Mouse (Mus musculus) B cell, adult 62 days (primary cell): Measurements from ENCODE around the gene Gfi1b. TPM values are rescaled to one million over a fixed set of nuclear protein-coding genes. Genes with fewer than 3 reads are reported as not detected.

Experiments used
- total RNA-seq: library from RNA; stranded (reverse); gene quantifications from 4 replicates; pipeline ENCODE4 v1.2.4, GENCODE M21; 2023

The Gfi1b gene
- not detected in 4 replicates for total RNA-seq

DNA sequence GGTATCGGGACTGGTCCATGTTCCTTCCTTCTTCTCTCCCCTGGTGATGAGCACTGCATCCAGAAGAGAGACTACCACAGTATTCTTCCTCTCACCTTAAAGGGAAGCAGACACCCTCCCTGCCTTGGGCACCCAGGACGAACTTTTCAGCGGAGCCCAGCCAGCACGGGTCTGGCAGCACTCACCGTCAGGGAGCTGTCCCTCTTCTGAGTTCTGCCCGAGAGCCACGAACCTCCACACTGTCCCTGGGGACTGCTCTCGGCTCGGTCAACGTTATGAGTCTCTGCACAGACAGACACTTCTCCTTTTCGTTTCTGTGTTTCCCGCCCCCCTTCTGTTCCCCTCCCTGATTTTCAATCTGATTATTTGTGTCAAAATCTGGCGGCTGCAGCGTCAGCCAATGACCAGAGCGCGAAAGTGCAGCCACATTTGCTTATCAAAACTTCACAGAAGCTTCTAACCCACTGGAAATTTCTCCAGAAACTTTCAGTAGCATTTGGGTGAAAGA is at the start of gene Gfi1b:
Gfi1b (minus strand) TSS at position 319 of the 508 bp plus-strand sequence.

DNA sequence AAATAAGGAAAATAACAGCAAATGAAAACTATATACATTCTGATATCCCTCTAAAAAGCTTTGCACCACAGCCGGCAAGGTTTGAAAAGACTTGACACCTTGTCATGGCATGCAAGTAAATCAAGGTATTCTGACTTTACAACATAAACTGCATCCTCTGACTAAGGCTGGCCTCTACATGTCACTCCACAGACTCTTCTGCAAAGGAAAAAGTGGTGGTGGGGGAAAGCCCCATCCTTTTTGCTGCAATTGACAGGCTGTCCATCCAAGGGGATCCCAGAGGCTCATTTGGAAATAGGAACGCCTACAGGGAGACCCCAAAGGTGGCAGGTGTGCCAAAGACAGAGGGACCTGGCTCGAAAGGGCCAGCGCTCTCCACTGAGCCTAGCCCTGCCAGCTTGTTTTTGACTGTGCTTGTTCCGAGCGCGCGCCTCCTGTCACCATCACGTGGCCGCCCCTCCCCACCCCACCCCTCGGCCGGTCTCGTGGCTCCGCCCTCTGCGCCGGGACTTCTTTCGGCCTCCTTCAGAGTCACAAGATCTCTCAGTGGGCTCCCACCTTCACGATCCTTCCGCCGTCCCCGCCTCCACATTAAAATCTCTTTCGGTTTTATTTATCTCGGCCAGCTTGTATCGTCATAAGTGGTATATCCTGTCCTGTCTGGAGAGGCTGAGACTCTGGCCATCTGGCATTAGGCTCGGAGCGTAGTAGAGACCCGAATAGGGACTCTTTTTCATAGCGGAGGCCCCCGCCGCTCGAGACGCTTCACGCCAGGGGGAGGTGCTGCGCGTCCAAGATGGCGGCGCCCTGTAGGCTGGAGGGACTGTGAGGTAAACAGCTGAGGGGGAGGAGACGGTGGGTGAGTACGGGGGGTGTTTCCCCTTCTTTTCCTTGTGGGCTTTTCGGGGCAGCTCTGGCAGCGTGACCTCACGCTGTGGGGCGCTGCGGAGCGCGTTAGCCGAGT is 19.0 kb upstream of the Gfi1b start, which contains the start of gene Tsc1:
Tsc1 (plus strand) TSS at position 768 of the 964 bp plus-strand sequence.

DNA sequence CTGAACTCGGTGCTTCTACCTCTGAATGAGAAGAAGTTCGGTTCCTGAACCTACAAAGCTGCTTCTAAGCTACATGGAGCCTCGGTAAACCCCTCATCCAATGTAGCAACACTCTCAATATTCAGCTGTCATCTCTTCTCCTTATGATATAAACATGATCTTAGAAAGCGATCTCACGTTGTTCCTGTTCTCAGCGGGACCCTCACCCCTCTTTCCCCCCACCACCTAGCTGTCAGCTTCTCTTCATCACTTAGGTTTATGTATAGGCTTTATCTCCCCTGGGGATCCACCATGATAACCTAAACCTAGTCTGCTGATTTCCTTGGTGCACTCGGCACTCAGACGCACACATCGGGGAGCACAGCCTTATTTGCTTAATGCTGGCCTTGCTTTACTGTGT is 38.1 kb downstream of the Gfi1b start, which contains the start of gene Gtf3c5:
Gtf3c5 (minus strand) TSS at position 101 of the 400 bp plus-strand sequence.

DNA sequence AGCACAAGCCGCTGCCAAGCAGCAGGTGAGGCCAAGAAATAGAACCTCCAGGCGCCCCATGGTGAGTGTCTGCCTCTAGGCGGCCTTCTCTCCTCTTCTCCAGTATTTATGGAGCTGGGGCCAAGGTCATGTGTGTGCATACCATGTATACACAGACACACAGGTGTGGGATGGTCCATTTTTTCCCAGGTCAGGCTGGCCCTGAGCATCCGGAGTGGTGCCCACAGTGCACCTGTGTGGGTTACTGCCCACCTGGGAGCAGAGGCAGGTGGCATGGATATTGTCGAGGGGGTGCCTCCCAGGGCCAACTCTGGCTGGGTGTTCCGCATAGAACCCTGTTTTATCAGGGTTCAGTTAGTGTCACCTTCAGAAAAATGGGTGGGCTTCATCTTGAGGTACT is 58.5 kb downstream of the Gfi1b start, which contains the start of gene Cel:
Cel (minus strand) TSS at position 101 of the 400 bp plus-strand sequence.

Other genes with a start within 250 kb of the Gfi1b start
- gene Ppp1r26, start 175.2 kb downstream of the Gfi1b start, total RNA-seq = 0.09 TPM in 1 of 4 replicates, not detected in the others
- not detected in 4 replicates for gene 1700007K13Rik, start 155.7 kb downstream of the Gfi1b start, total RNA-seq
- gene Mrps2, start 153.9 kb downstream of the Gfi1b start, total RNA-seq = 19.0 to 22.6 TPM (median 20.9 TPM) in 4 replicates
- gene Gbgt1, start 125.1 kb downstream of the Gfi1b start, total RNA-seq = 1.1 to 1.3 TPM in 2 of 4 replicates, not detected in the others
- gene Gm10134, start 115.9 kb downstream of the Gfi1b start, total RNA-seq = not detected in 4 replicates
- gene Ralgds, start 108.9 kb downstream of the Gfi1b start, total RNA-seq = 197 to 205 TPM (median 200 TPM) in 4 replicates
- gene Cel, start 58.6 kb downstream of the Gfi1b start, total RNA-seq = 0.34 to 0.45 TPM in 2 of 4 replicates, not detected in the others
- 26.6 to 32.6 TPM (median 31.6 TPM) in 4 replicates for gene Gtf3c5, start 38.2 kb downstream of the Gfi1b start, total RNA-seq
- gene Tsc1, start 19.2 kb upstream of the Gfi1b start, total RNA-seq = 52.9 to 58.6 TPM (median 56.0 TPM) in 4 replicates
- 1.3 to 3.1 TPM (median 2.2 TPM) in 4 replicates for gene Spaca9, start 77.7 kb upstream of the Gfi1b start, total RNA-seq
- gene Ak8, start 78.2 kb upstream of the Gfi1b start, total RNA-seq = 0.49 to 2.4 TPM in 2 of 4 replicates, not detected in the others
- 11.8 to 17.0 TPM (median 13.7 TPM) in 4 replicates for gene Gtf3c4, start 218.4 kb upstream of the Gfi1b start, total RNA-seq
- gene Ddx31, start 218.4 kb upstream of the Gfi1b start, total RNA-seq = 15.2 to 18.0 TPM (median 16.8 TPM) in 4 replicates